Mouse (Mus musculus): Measurements from ENCODE around the gene Mmp27. TPM values are rescaled to one million over a fixed set of nuclear protein-coding genes. Genes with fewer than 3 reads are reported as not detected.

Mmp27 gene
- polyA plus RNA-seq, 1 experiment from 2014 or later: not detected

DNA sequence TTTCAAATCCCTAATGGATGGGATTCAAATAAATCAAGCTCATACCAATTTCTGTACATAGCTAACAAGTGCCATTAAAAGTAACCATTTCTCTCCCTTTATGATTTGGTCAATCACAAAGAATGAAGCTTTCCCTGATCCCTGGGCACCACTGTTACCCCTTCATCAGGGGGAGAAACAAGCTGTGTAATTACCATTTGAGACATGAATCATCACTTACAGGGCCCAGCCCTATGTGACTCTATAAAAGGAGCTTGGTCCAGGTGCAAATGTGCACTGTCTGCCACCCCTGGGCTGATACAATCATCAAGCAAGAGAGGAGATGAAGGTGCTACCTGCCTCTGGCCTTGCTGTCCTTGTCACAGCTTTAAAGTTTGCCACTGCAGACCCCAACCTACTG, 56.7 kb downstream of the Mmp27 start, which contains the start of gene Mmp20:
Gene Mmp20, plus strand, starts transcription at position 301 of the 400 bp plus-strand sequence.
- Histone ChIP-seq H3K36me3 (no peaks in the 10 kb centered on the region), H3K27me3 (replicated peaks) (no peaks in the 10 kb centered on the region), H3K4me2 (replicated peaks) (no peak within 1 kb of the TSS), H3K4me1 (no peaks in the 10 kb centered on the region), H3K9ac (no peak within 1 kb of the TSS), H3K4me3 (no peak within 1 kb of the TSS), H3K27ac (no peak within 1 kb of the TSS), H3K9me3 (no peaks in the 10 kb centered on the region)
- ATAC-seq (ENCODE audit: low FRiP score, low read depth): no peak

Other genes with a start within 250 kb of the Mmp27 start
- not detected in 2 replicates for gene Mmp12, start 227.0 kb upstream of the Mmp27 start, polyA plus RNA-seq (2016; fragmentation: Nextera tagmentation; extraction: Ambion mirVana)
- not detected in 2 replicates for gene Mmp1b, start 183.3 kb upstream of the Mmp27 start, polyA plus RNA-seq (2016; fragmentation: Nextera tagmentation; extraction: Ambion mirVana)
- gene Mmp3, start 125.6 kb upstream of the Mmp27 start, polyA plus RNA-seq (2016; fragmentation: Nextera tagmentation; extraction: Ambion mirVana): not detected in 2 replicates
- not detected in 2 replicates for gene Mmp10, start 69.0 kb upstream of the Mmp27 start, polyA plus RNA-seq (2016; fragmentation: Nextera tagmentation; extraction: Ambion mirVana)
- gene Mmp8, start 12.9 kb upstream of the Mmp27 start, polyA plus RNA-seq (2016; fragmentation: Nextera tagmentation; extraction: Ambion mirVana): 0.20 and 0.23 TPM in 2 replicates
- not detected in 2 replicates for gene Mmp20, start 56.8 kb downstream of the Mmp27 start, polyA plus RNA-seq (2016; fragmentation: Nextera tagmentation; extraction: Ambion mirVana)
- not detected in 2 replicates for gene Mmp7, start 120.7 kb downstream of the Mmp27 start, polyA plus RNA-seq (2016; fragmentation: Nextera tagmentation; extraction: Ambion mirVana)
- 66.4 and 70.4 TPM in 2 replicates for gene Tmem123, start 192.6 kb downstream of the Mmp27 start, polyA plus RNA-seq (2016; fragmentation: Nextera tagmentation; extraction: Ambion mirVana)